Mouse (Mus musculus) monocyte, adult 2 months (primary cell): Measurements from ENCODE around the gene 4833439L19Rik.

ENCODE experiments used
- DNase-seq, 2 experiments: peaks; one replicate each; pipeline ENCODE4 v3.0.0; 2022; ENCODE audit warnings: low spot score in 2 of 2, low read depth in 1 of 2

The 4833439L19Rik gene

GRCm38 (mm10) chr13:54582860-54583259, 17.6 kb upstream of the 4833439L19Rik start:
- DNase-seq, result no peak

GRCm38 (mm10) chr13:54582126-54582525, 16.9 kb upstream of the 4833439L19Rik start:
- DNase-seq, result no peak

DNA sequence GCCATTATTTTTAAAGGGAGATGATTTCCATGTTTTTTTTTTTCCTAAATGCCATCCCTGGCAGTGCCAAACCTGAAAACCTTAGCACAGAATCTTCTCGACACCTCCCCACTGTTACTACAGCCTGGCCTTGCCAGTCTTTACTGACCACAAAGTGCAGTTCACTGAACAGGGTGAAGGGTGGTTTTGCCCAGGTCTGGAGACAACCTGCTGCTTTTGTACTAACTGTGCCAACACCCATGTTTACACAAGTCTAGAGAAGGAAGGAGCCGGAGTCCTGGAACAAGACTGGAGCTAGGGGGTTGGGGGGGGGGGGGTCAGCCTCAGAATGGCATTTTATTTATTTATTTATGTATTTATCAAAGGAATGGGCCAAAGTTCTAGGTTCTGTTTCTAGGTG, 16.1 kb upstream of the 4833439L19Rik start:
- DNase-seq, result no peak

- peak in 1 of 2 experiments; percentile 47 for DNase-seq
These were observed 12.6 kb upstream of the 4833439L19Rik start for GRCm38 (mm10) chr13:54577652-54578507.

DNA sequence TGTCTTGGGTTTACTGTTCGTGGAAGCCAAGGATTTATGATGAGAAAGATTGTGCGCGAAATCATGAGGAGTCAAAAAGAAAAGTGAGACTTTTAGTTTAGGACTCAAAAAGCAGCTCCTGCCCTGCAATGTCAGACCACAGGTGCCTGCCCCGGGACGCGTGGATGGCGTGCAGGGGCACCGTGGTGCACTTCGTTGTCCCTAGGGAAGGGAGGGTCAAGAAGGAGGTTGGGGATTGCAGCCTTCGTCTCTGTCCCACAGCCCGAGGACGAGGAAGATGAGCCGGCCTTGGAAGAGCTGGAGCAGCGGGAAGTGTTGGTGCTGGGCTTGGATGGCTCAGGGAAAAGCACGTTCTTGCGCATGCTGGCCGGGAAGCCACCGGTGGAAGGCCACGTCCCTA, 10.3 kb upstream of the 4833439L19Rik start:
- DNase-seq, result no peak

- DNase-seq, result no peak
These were observed 9.7 kb upstream of the 4833439L19Rik start, which contains the start of gene Arl10 for GRCm38 (mm10) chr13:54574854-54575481. Gene Arl10, plus strand, starts transcription at chr13:54575015.

GRCm38 (mm10) chr13:54572621-54573020, 7.4 kb upstream of the 4833439L19Rik start:
- DNase-seq, result no peak

GRCm38 (mm10) chr13:54571637-54572036, 6.4 kb upstream of the 4833439L19Rik start:
- no peak for DNase-seq

GRCm38 (mm10) chr13:54570736-54571135, 5.5 kb upstream of the 4833439L19Rik start:
- no peak for DNase-seq

GRCm38 (mm10) chr13:54569282-54569681, 4.0 kb upstream of the 4833439L19Rik start:
- DNase-seq, result no peak

DNA sequence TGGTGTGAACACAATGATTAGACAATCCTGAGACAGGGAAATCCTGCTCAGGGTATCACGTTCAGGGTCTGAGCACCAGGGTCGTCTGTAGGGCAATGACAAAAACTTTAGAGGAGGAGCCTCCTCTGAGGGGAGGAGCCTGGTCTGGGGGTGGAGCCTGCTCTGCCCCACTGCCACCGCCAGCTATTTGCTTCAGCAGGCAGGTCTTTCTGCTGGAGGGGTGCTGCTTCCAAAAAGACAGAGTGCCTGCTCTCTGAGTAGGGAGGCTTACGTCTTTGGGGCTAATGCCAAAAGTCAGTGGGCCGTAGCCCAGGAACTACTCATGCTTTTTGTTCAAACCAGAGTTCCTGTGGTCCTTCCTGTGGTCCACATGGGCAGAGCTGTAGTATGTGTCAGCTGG, 3.1 kb upstream of the 4833439L19Rik start:
- no peak for DNase-seq

DNA sequence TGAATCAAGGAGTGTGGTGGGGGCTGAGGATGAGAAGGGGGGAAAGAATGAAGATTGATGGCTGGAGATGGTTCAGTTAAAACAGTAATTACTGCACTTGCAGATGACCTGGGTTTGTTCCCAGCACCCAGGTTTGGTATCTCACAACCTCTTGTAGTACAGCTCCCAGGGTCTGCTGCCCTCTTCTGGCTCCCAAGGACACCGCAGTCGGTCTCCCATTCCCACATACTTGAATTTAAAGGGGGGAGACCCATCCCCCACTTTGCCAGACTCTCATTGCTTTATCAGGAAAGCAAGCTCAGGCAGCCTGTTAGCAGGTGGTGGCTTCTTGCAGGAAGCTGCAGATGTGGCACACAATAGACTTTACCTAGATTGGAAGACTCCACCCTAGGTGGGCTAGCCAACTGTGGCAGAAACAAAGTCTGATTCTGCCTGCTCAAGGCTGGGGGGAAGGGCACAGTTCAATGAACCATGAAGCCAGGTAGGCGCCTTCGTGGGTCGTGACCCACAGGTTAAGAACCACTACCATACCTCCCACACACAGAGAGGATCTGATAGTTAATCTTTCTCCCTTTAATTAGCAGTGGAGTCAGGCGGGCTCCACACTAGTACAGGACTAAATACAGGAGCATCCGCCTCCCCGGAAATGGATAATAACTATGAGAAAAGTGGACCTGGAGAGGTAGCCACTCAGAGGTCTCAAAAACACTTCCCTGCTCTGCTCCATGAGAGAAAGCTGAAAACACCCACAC, 535 bp upstream of the 4833439L19Rik start:
- DNase-seq, result no peak

GRCm38 (mm10) chr13:54564232-54565200, 719 bp downstream of the 4833439L19Rik start:
- DNase-seq, result no peak

DNA sequence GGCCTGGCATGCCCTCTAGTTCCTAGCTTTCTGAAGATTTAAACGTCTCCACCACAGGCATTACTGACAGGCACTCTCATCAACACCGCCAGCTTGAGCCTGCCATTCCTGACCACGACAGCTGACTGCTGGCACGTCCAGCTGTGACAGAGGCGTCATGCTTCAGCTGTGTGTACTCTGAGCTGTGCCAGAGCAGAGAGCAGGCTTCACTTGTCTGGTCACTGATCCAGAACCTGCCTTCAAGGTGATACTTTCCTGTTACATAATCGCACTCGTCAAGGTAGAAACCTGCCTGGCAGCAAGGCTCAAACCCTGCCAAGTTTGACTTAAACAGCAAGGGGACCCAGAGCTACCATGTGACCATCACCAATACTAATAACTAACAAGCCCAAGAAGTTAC, 2.7 kb downstream of the 4833439L19Rik start:
- DNase-seq, result no peak

- DNase-seq, result no peak
These were observed 4.6 kb downstream of the 4833439L19Rik start for GRCm38 (mm10) chr13:54560608-54561007.

DNA sequence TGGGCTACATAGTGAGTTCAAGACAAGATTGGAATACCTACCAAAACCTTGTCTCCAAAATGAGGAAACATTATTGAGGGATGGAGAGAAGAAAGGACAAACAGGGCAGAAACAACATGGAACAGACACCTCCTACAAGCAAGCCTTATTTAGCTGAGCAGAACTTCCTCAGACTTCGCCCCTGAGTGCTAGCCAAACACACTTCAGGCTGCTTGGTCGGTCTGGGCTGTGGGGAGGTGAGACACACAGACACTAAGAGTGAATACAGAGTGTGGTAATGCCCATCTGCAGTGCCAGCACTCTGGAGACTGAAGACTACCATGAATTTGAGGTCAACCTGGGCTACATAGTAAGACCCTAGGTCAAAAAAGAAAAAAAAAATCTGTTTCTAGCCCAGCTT, 5.6 kb downstream of the 4833439L19Rik start:
- no peak for DNase-seq

DNA sequence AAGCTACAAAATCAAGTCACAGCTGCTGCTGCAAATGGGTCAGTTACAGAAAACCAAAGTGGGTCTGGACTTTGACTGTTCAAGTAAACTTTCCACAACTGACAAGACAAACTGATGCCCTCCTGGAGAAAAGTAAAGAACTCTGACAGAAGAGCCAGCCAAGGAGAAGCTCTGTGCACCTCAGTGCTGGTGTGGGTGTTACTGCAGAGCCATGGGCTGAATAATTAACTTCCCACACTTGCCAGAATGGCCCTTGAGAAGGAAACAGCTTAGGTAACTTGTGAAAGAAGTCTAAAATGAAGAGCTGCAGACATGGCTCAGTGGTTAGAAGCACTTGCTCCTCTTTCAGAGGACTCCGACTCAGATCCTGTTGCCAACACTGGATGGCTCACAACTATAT, 7.6 kb downstream of the 4833439L19Rik start:
- DNase-seq, result no peak

GRCm38 (mm10) chr13:54556796-54557195, 8.4 kb downstream of the 4833439L19Rik start:
- DNase-seq, result no peak

DNA sequence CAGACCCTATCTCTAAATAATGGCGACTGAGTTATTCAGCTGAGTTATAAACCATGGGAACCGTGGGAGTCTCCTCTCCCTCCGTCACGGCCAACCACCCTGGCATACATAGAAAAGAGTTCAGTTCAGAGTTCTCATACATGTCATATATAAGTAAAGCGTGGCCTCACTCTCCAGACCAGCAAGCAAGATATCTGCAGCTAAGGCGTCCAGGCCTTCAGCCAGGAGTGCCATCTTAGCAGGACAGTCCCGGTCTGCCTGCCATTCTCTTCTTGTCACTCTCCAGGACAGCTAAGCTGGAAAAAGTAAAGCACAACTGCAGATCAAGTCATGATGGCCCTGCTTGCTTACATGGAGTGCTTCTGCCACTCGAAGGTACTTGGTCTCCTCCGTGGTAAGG, 9.1 kb downstream of the 4833439L19Rik start:
- DNase-seq, result no peak

GRCm38 (mm10) chr13:54548036-54548435, 17.2 kb downstream of the 4833439L19Rik start:
- DNase-seq, result no peak

DNA sequence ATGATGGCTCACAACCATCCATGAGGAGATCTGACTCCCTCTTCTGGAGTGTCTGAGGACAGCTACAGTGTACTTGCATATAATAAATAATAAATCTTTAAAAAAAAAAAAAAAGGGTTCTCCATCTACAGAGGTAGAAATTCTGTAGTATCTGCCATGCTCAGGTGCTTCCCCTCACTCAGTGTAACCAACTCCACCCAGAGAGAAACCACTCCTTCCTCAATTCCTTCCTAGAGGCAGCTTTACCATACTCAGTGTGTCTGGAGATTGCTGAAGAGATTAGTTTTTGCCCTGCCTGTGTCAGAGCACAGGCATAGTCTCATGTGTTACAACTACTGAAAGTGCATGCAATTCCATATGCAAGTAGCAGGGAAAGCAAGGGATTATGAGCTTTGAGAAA, 33.1 kb downstream of the 4833439L19Rik start:
- no peak for DNase-seq
